Mouse (Mus musculus): ENCODE results near the gene Twnk. TPM values are rescaled to one million over a fixed set of nuclear protein-coding genes. Genes with fewer than 3 reads are reported as not detected.

The Twnk gene
- 12.1 TPM for total RNA-seq (2023)

DNA sequence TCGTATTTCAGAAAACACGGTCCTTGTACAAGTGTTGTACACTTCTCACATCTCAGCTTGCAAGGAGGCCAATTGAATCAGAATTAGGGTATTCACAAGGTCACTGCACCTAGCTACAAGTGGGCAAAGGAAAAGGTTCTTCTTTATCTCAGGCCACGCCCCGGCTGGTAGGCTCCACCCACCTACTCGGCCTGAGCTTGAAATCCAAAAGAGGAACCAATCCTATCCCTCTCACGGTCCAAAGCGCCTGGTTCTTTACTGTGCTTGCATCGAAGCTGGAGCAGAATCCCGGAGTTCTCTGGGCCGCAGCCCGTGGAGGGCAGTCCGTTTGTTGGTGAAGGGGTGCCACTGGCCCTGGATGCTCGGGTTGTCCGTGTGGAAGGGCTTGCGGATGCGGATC is at the start of gene Twnk:
TSS of gene Twnk (plus strand) at position 220 of the 400 bp plus-strand sequence.

DNA sequence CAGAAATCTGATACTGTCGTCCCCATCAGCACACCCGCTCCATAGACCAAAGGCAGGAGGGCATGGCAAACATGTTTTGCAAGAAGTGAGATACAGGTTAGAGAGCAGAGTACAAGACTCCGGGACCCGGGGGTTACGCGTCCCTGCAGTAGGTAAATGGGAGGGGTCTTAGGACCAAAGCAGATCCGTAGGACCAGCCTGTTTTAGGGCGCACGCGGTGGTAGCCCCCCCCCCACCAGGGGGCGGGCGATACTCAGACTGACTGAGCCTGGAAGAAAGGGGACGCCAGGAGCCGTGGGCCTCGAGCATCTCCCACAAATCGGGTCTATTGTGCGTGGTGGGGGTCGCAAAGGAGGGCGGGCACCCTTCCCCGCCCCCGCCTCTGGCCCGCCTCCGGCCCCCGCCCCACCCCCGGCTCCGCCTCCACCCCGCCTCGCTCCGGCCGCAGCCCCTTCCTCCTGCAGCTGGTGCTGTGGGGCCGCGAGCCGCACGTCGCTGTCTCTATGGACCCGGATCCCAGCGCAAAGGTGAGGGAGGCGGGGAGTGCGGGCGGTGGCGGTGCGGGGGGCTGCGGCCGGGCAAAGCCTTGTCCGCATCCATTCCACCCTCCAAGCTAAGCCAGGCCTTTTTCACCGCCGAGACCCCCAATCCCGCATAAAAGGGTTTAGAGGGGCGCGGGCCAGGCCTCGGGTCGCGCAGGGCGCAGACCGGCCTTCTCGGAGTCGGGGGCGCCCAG is 16.5 kb upstream of the Twnk start, which contains the start of gene Sema4g:
TSS of gene Sema4g (plus strand) at position 271 of the 736 bp plus-strand sequence.

DNA sequence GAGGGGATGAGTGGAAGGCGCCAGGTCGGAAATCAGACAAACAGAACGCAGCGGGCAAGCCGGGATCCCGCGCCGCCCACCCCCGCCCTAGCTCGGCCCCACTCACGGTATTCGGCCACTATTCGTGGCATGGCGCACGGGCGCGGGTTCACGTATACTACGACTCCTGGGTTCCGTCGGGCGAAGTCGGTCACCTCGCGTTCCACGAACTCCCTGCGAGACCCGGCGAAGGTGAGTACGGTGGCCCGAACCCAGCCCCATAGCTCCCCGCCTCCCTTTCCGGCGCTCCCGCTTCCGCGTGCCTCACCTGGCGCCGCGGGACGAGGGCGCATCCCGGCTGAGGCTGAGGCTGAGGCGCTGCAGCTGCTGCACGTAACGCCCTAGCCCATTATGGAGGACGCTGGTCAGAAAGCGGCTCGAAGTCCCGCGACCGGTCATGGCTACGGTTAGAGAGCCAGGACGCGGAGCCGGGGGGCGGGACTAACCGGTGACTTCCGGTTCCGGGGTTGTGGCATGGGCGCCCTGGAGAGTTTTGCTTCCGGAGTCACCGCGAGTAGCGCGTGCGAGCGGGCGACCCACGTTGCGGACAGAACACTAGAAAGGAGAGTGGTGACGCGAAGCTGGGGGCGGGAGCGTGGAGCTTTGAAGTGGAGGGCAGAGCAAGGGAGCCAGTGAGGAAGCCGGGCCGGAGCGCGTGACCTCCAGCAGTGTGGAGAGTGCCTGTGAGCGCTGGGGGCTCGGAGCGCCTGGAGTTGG is 672 bp downstream of the Twnk start, which contains the start of gene Mrpl43:
TSS of gene Mrpl43 (minus strand) at position 486 of the 756 bp plus-strand sequence.

DNA sequence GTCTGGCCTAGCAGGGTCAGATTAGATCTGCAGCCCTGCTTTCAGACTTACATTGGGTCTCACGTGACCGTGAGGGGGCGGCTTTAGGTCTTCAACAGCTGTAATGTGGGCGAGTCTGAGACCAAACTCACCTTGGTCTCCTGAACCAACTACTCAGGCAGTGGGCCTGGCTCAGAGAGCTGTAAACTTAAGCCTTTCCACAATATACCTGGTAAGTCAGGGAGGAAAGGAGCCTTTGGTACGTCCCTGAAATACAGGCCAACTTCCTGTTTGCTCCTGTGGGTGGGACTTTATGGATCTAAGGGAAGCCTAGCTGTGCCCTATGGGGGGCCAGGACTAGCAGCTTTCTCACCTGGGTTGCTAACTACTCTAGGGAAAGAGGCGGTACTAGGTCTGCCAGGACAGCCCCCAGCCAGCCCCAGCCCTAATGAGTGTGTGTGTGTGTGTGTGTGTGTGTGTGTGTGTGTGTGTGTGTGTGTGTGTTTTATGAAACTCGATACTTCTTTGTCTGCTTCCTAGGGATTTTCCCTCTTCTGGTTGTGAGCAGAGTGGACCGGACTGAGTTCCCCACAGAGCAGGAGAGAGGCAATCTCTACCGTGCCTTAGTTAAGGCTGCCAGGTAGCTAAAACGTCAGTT is 9.0 kb downstream of the Twnk start, which contains the start of gene Lzts2:
TSS of gene Lzts2 (plus strand) at position 80 of the 637 bp plus-strand sequence.

DNA sequence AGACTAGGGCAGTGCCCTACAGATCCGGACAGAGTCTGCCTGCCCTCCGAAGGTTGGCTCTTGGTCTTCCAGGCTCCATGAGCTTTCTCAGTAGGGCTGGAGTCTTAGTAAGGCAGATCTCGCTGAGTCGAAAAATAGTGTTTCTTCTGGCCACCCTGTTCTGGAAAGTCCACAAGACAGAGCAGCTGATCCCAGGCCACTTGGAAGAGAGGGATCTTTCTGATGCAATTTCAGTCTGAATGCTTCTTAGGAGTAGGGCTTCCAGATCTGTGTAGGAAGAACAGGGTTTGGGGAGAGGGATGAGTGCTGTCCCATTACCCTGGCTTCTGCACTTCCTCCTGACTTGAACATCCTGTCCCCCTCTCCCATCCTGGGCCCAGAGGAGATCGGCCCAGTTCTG is 40.2 kb downstream of the Twnk start, which contains the start of gene Pdzd7:
TSS of gene Pdzd7 (minus strand) at position 67 of the 400 bp plus-strand sequence.

DNA sequence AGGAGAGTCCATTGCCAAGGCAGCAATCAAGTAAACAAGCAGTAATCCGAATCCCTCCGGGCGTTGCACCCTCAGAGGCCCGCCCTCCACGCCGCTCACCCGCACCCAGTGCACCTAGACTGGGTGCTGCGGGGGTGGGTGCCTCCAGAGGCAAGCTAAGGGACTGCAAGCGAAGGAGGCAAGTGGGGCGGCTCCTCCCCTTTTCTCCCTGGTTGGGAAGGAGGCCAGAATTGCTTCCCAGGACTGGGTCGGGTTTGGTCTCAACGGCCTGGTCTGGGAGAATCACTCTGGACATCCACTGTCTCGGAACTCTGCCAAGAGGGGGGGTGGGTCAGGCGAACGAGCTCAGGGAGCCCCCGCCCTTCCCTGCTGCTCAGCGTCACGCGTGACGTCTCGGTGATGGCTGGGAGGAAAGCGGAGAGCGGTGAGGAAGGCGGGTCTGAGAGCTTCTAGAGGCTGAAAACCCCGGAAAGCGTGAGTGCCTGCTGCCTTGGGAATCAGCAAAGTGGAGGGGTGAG is 42.0 kb downstream of the Twnk start, which contains the start of gene Sfxn3:
TSS of gene Sfxn3 (plus strand) at position 87 of the 518 bp plus-strand sequence.

Other genes with a start within 250 kb of the Twnk start
- gene Pax2, start 249.6 kb upstream of the Twnk start, total RNA-seq (2023), result not detected
- 44.0 TPM for gene Slf2, start 74.5 kb upstream of the Twnk start, total RNA-seq (2023)
- 0.35 TPM for gene Sema4g, start 16.6 kb upstream of the Twnk start, total RNA-seq (2023)
- gene Mrpl43, start 779 bp downstream of the Twnk start, total RNA-seq (2023), result 21.1 TPM
- gene Lzts2, start 8.8 kb downstream of the Twnk start, total RNA-seq (2023), result 2.4 TPM
- gene Pdzd7, start 40.1 kb downstream of the Twnk start, total RNA-seq (2023), result not detected
- gene Sfxn3, start 41.8 kb downstream of the Twnk start, total RNA-seq (2023), result 53.8 TPM
- not detected for gene Kazald1, start 69.6 kb downstream of the Twnk start, total RNA-seq (2023)
- gene Tlx1, start 145.0 kb downstream of the Twnk start, total RNA-seq (2023), result not detected
- not detected for gene Lbx1, start 230.1 kb downstream of the Twnk start, total RNA-seq (2023)